Mouse (Mus musculus): Measurements from ENCODE around the gene Ski. TPM values are rescaled to one million over a fixed set of nuclear protein-coding genes. Genes with fewer than 3 reads are reported as not detected.

Ski gene
- polyA plus RNA-seq, 1 experiment from 2014 or later = 26.8 TPM

- H3K27ac ChIP-seq = peak overlapping the region; percentile 63
- H3K9me3 ChIP-seq = no peaks in the 10 kb centered on the region
- ATAC-seq (ENCODE audit: insufficient number of reproducible peaks, low FRiP score, low TSS enrichment, low read depth) = no peak
- H3K9ac ChIP-seq = 0 out of 2 replicates have a peak overlapping the region, but pooled peaks have one; percentile 7
- 54% methylated on average over 9 of the region's 9 CpGs for WGBS
- peaks cover 11% of the 10 kb centered on the region; the same call in 1 of the 2 replicates for H3K36me3 ChIP-seq
- H3K4me3 ChIP-seq = peak overlapping the region; percentile 90
- no peaks in the 10 kb centered on the region for H3K27me3 ChIP-seq
- H3K4me1 ChIP-seq = peaks cover 70% of the 10 kb centered on the region
- H3K4me2 ChIP-seq = peak overlapping the region; percentile 72
These were observed 4.2 kb downstream of the Ski start for GRCm38 (mm10) chr4:155218104-155218732.

- Histone ChIP-seq H3K4me2 (peak overlapping the region; percentile 72), H3K36me3 (peaks cover 11% of the 10 kb centered on the region; the same call in 1 of the 2 replicates), H3K4me3 (peak overlapping the region; percentile 90), H3K27ac (peak overlapping the region; percentile 73), H3K9me3 (no peaks in the 10 kb centered on the region), H3K9ac (0 out of 2 replicates have a peak overlapping the region, but pooled peaks have one; percentile 7), H3K27me3 (no peaks in the 10 kb centered on the region), H3K4me1 (peaks cover 76% of the 10 kb centered on the region)
- WGBS = 38% methylated on average over 12 of the region's 12 CpGs
- ATAC-seq (ENCODE audit: insufficient number of reproducible peaks, low FRiP score, low TSS enrichment, low read depth) = no peak
These were observed 4.9 kb downstream of the Ski start for GRCm38 (mm10) chr4:155217241-155218103.

GRCm38 (mm10) chr4:155215773-155216630 lies 6.4 kb downstream of the Ski start:
- no peak for ATAC-seq (ENCODE audit: insufficient number of reproducible peaks, low FRiP score, low TSS enrichment, low read depth)
- Histone ChIP-seq H3K4me3 (peak overlapping the region; percentile 14), H3K9me3 (no peaks in the 10 kb centered on the region), H3K27ac (peak overlapping the region; percentile 73), H3K9ac (0 out of 2 replicates have a peak overlapping the region, but pooled peaks have one; percentile 14), H3K36me3 (peaks cover 15% of the 10 kb centered on the region), H3K27me3 (no peaks in the 10 kb centered on the region), H3K4me2 (peak overlapping the region; percentile 72), H3K4me1 (peaks cover 84% of the 10 kb centered on the region)
- 39% methylated on average over 12 of the region's 12 CpGs for WGBS

DNA sequence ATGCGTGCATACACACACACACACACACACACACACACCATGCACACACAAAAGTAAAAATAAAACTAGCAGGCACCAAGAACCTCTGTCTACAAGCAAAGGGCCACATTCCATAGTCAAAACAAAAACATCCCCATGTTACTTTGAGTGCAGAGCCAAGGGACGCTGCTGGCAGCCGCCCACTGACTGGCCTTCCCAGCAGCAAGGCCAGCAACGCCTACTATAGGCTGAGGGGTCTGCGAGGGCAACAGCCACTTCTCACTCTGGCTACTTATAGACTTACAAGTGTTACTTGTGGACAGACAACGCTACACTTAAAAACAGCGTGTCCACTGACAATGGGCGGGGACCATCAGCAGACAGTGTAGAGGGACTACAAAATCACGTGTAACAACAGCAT lies 7.2 kb downstream of the Ski start:
- Histone ChIP-seq H3K4me2 (no peak overlapping the region), H3K27me3 (no peaks in the 10 kb centered on the region), H3K4me1 (peaks cover 84% of the 10 kb centered on the region), H3K9ac (peak overlapping the region; percentile 14; the same call in 1 of the 2 replicates), H3K27ac (peak overlapping the region; percentile 73; the same call in 1 of the 2 replicates), H3K36me3 (peaks cover 23% of the 10 kb centered on the region), H3K9me3 (no peaks in the 10 kb centered on the region), H3K4me3 (peak overlapping the region; percentile 14)
- no peak for ATAC-seq (ENCODE audit: insufficient number of reproducible peaks, low FRiP score, low TSS enrichment, low read depth)
- WGBS = 41% methylated on average over 9 of the region's 9 CpGs

- no peak for ATAC-seq (ENCODE audit: insufficient number of reproducible peaks, low FRiP score, low TSS enrichment, low read depth)
- 66% methylated on average over 10 of the region's 10 CpGs for WGBS
- Histone ChIP-seq H3K36me3 (peaks cover 26% of the 10 kb centered on the region), H3K4me2 (no peak overlapping the region), H3K27me3 (no peaks in the 10 kb centered on the region), H3K9ac (no peak overlapping the region), H3K27ac (0 out of 2 replicates have a peak overlapping the region, but pooled peaks have one; percentile 73), H3K9me3 (no peaks in the 10 kb centered on the region), H3K4me3 (no peak overlapping the region), H3K4me1 (peaks cover 84% of the 10 kb centered on the region)
These were observed 7.6 kb downstream of the Ski start for GRCm38 (mm10) chr4:155214793-155215192.

- H3K4me3 ChIP-seq = no peak overlapping the region
- no peaks in the 10 kb centered on the region for H3K9me3 ChIP-seq
- no peaks in the 10 kb centered on the region for H3K27me3 ChIP-seq
- ATAC-seq (ENCODE audit: insufficient number of reproducible peaks, low FRiP score, low TSS enrichment, low read depth) = no peak
- H3K27ac ChIP-seq = 0 out of 2 replicates have a peak overlapping the region, but pooled peaks have one; percentile 28
- H3K4me1 ChIP-seq = peaks cover 84% of the 10 kb centered on the region
- no peak overlapping the region for H3K4me2 ChIP-seq
- H3K9ac ChIP-seq = no peak overlapping the region
- 70% methylated on average over 6 of the region's 6 CpGs for WGBS
- peaks cover 26% of the 10 kb centered on the region for H3K36me3 ChIP-seq
These were observed 8.2 kb downstream of the Ski start for GRCm38 (mm10) chr4:155214188-155214587.

- H3K4me1 ChIP-seq = peaks cover 84% of the 10 kb centered on the region
- H3K4me3 ChIP-seq = no peak overlapping the region
- H3K9me3 ChIP-seq = no peaks in the 10 kb centered on the region
- H3K36me3 ChIP-seq = peaks cover 26% of the 10 kb centered on the region
- 0 out of 2 replicates have a peak overlapping the region, but pooled peaks have one; percentile 11 for H3K27ac ChIP-seq
- H3K27me3 ChIP-seq = no peaks in the 10 kb centered on the region
- H3K4me2 ChIP-seq = no peak overlapping the region; the same call in 1 of the 2 replicates
- H3K9ac ChIP-seq = no peak overlapping the region
- WGBS = 67% methylated on average over 6 of the region's 6 CpGs
- no peak for ATAC-seq (ENCODE audit: insufficient number of reproducible peaks, low FRiP score, low TSS enrichment, low read depth)
These were observed 8.7 kb downstream of the Ski start for GRCm38 (mm10) chr4:155213752-155214054.

- H3K9ac ChIP-seq = no peak overlapping the region
- no peaks in the 10 kb centered on the region for H3K9me3 ChIP-seq
- no peak overlapping the region; the same call in 1 of the 2 replicates for H3K4me2 ChIP-seq
- H3K4me1 ChIP-seq = peaks cover 84% of the 10 kb centered on the region
- no peaks in the 10 kb centered on the region for H3K27me3 ChIP-seq
- H3K36me3 ChIP-seq = peaks cover 25% of the 10 kb centered on the region
- H3K4me3 ChIP-seq = no peak overlapping the region
- no peak for ATAC-seq (ENCODE audit: insufficient number of reproducible peaks, low FRiP score, low TSS enrichment, low read depth)
- H3K27ac ChIP-seq = 0 out of 2 replicates have a peak overlapping the region, but pooled peaks have one; percentile 11
- 45% methylated on average over 9 of the region's 9 CpGs for WGBS
These were observed 9.2 kb downstream of the Ski start for GRCm38 (mm10) chr4:155213052-155213751.

DNA sequence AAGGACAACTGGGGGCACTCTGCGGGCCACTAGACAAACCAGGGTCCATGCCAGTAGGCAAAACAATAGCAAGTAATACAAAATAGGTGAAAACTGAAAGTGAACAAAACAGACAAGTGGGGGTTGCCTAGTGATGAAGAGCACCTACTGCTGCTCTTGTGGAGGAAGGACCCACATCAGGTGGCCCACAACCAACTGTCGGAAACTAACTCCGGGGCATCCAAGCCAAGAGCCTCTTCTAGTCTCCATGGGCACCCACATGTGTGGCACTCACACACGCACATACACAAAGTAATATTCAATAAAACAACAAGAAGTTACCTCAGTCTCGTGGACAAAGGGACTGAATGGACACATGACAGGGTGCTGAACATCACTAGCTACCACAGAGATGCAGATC lies 12.9 kb downstream of the Ski start:
- Histone ChIP-seq H3K36me3 (peaks cover 17% of the 10 kb centered on the region), H3K4me2 (no peak overlapping the region), H3K27ac (no peak overlapping the region), H3K9me3 (no peaks in the 10 kb centered on the region), H3K4me1 (peaks cover 76% of the 10 kb centered on the region), H3K27me3 (no peaks in the 10 kb centered on the region), H3K9ac (no peak overlapping the region), H3K4me3 (no peak overlapping the region)
- 93% methylated on average over 5 of the region's 5 CpGs for WGBS
- ATAC-seq (ENCODE audit: insufficient number of reproducible peaks, low FRiP score, low TSS enrichment, low read depth) = no peak

DNA sequence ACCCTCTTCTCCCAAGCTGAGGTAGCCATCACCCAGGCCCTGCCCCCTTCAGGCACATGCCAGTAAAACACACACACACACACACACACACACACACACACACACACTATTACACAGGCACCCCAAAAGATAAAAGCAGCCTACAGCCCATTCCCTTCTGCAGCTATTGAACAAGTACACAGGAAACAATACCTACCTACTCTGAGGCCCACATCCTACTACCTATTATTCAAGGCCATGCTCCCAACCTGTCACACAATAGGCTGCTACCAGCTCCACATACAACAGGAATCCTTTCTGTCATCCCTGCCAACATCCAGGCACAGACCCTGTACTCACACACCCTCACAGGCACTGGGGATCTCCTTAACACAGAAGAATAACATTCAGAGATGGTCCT lies 13.3 kb downstream of the Ski start:
- Histone ChIP-seq H3K27ac (no peak overlapping the region; the same call in 1 of the 2 replicates), H3K4me1 (peaks cover 76% of the 10 kb centered on the region), H3K36me3 (peaks cover 17% of the 10 kb centered on the region), H3K4me3 (no peak overlapping the region), H3K9ac (no peak overlapping the region), H3K27me3 (no peaks in the 10 kb centered on the region), H3K4me2 (no peak overlapping the region), H3K9me3 (no peaks in the 10 kb centered on the region)
- no peak for ATAC-seq (ENCODE audit: insufficient number of reproducible peaks, low FRiP score, low TSS enrichment, low read depth)

GRCm38 (mm10) chr4:155208613-155209012 lies 13.8 kb downstream of the Ski start:
- Histone ChIP-seq H3K4me3 (no peak overlapping the region), H3K27me3 (no peaks in the 10 kb centered on the region), H3K9ac (no peak overlapping the region), H3K27ac (peak overlapping the region; percentile 57), H3K36me3 (peaks cover 17% of the 10 kb centered on the region), H3K4me2 (no peak overlapping the region), H3K9me3 (no peaks in the 10 kb centered on the region), H3K4me1 (peaks cover 74% of the 10 kb centered on the region)
- 65% methylated on average over 7 of the region's 7 CpGs for WGBS
- ATAC-seq (ENCODE audit: insufficient number of reproducible peaks, low FRiP score, low TSS enrichment, low read depth) = no peak
